Mouse (Mus musculus) forebrain, embryonic 14.5 days (tissue): ENCODE measurements around the gene Pced1b. TPM values are rescaled to one million over a fixed set of nuclear protein-coding genes. Genes with fewer than 3 reads are reported as not detected.

Experiments used
- ATAC-seq: fragments of 200-750 bp; cut with Nextera tagmentation; 2 replicates; pipeline ENCODE4 v1.8.0; 2017; ENCODE audit warnings: mild to moderate bottlenecking, moderate library complexity
- DNase-seq: peaks from one replicate; pipeline ENCODE4 v3.0.0-alpha.2; 2015; ENCODE audit warnings: low spot score
- H3K27ac ChIP-seq: fragments of 300-500 bp; sonication (generic); 2 replicates; pipeline ENCODE4 v1.5.1; 2014; ENCODE audit warnings: low read depth, mild to moderate bottlenecking, control low read depth, low read length, moderate library complexity
- H3K27me3 ChIP-seq: fragments of 300-500 bp; sonication (generic); replicated peaks from 2 replicates; pipeline ENCODE4 v1.6.1; 2014; ENCODE audit warnings: low read length, control low read depth, mixed read lengths; ENCODE audit not compliant: control insufficient read depth, insufficient read depth
- H3K36me3 ChIP-seq: fragments of 300-500 bp; sonication (generic); 2 replicates; pipeline ENCODE4 v1.6.1; 2014; ENCODE audit warnings: low read length, control low read depth; ENCODE audit not compliant: control insufficient read depth, insufficient read depth
- H3K4me1 ChIP-seq: fragments of 300-500 bp; sonication (generic); 2 replicates; pipeline ENCODE4 v1.6.1; 2014; ENCODE audit warnings: antibody characterized with exemption, low read length, control low read depth; ENCODE audit not compliant: control insufficient read depth, insufficient read depth
- H3K4me2 ChIP-seq: fragments of 300-500 bp; sonication (generic); 2 replicates; pipeline ENCODE4 v1.6.1; 2014; ENCODE audit warnings: mild to moderate bottlenecking, control low read depth, low read length
- H3K4me3 ChIP-seq: fragments of 300-500 bp; sonication (generic); 2 replicates; pipeline ENCODE4 v1.5.1; 2014; ENCODE audit warnings: low read depth, low read length, control low read depth
- H3K9ac ChIP-seq: fragments of 300-500 bp; sonication (generic); 2 replicates; pipeline ENCODE4 v1.6.1; 2014; ENCODE audit warnings: mild to moderate bottlenecking, low read length, control low read depth, moderate library complexity
- H3K9me3 ChIP-seq: fragments of 300-500 bp; sonication (generic); replicated peaks from 2 replicates; pipeline ENCODE4 v1.6.1; 2016; ENCODE audit warnings: low read length, control low read depth, mixed read lengths; ENCODE audit not compliant: control insufficient read depth
- WGBS: fragments of 180-500 bp; shearing (Covaris S2); extraction: QIAGEN DNeasy Blood & Tissue Kit; methylation state at CpG from one replicate; pipeline ENCODE4 v1.1.7; 2014; 5-methylcytosine and 5-hydroxymethylcytosine counted together
- polyA plus RNA-seq: library from polyadenylated mRNA; unstranded; fragments of >200 nt; fragmentation: Nextera tagmentation; extraction: Ambion mirVana; gene quantifications from 2 replicates; pipeline ENCODE4 v1.2.1, GENCODE M21; 2014

The Pced1b gene
- polyA plus RNA-seq, 1 experiment from 2014 or later = 2.8 TPM

DNA sequence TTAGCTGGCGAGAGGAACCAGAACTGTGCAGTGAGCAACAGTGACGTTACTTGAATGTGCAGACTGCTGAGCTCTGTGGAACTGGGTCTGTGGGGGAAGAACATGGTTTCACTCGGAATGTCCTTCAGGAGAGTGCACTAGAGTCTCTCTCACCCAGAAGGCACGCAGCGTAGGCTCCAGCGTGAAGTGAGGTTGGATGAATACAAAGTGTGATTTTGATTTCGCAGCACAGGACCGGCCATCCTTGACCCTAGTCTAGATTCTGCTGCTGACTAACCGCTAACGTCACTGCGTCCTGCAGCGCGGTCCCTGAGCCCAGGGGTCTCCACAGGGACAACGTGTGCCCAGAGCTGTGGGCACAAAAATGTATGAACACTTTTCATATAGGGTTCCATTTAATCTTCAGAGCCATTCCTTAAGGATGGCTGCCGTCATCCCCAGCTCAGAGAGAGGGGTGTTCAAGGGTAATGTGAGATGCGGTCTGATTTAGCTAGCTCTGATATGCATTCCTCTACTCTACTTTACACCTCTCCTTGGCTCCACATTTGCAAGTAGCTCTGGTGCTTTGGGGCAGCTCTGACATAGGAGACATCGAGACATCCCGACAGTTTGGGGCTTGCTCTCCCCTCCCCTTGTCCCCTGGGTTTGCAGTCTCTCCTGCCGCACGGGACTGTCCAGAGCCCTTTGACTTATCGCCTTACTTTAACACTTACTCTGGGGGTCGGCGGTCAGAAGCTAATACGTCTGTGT is 101.8 kb downstream of the Pced1b start:
- H3K4me2 ChIP-seq = no peak overlapping the region
- no peak for DNase-seq
- H3K4me3 ChIP-seq = no peak overlapping the region
- no peaks in the 10 kb centered on the region for H3K9me3 ChIP-seq
- H3K9ac ChIP-seq = no peak overlapping the region
- ATAC-seq = no peak
- H3K4me1 ChIP-seq = no peaks in the 10 kb centered on the region
- no peak overlapping the region for H3K27ac ChIP-seq
- no peaks in the 10 kb centered on the region for H3K27me3 ChIP-seq
- no peaks in the 10 kb centered on the region for H3K36me3 ChIP-seq
- WGBS = 90% methylated on average over 24 of the region's 24 CpGs

- DNase-seq = no peak
- no peaks in the 10 kb centered on the region for H3K27me3 ChIP-seq
- H3K27ac ChIP-seq = no peak overlapping the region
- no peak overlapping the region for H3K4me2 ChIP-seq
- ATAC-seq = no peak
- whole genome bisulfite sequencing = 87% methylated on average over 4 of the region's 4 CpGs
- no peak overlapping the region for H3K9ac ChIP-seq
- no peaks in the 10 kb centered on the region for H3K4me1 ChIP-seq
- no peaks in the 10 kb centered on the region for H3K9me3 ChIP-seq
- no peak overlapping the region for H3K4me3 ChIP-seq
- no peaks in the 10 kb centered on the region for H3K36me3 ChIP-seq
Measured at GRCm38 (mm10) chr15:97350528-97350927, 103.6 kb downstream of the Pced1b start.

DNA sequence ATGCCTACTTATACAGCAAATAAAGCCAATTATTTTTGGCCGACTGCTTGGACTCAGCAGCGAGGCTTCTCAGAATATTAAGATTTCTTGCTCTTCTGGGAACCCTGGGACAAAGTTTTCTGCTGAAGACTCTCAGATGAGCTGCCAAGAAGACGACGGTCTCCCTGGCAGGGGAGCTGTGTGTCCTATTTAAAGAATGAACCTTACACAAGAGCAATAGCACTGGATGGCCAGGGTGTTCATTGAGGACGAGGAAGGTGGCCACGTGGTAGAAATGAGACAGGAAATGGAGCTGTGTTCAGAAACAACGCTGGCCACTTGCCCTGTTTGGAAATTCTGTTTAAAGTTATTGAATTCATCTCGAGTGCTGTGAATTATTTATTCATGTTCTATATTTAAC is 104.1 kb downstream of the Pced1b start:
- ATAC-seq (no peak), DNase-seq (no peak)
- H3K27ac ChIP-seq = no peak overlapping the region
- no peaks in the 10 kb centered on the region for H3K4me1 ChIP-seq
- WGBS = 71% methylated on average over 8 of the region's 8 CpGs
- no peak overlapping the region for H3K4me2 ChIP-seq
- H3K4me3 ChIP-seq = no peak overlapping the region
- H3K9ac ChIP-seq = no peak overlapping the region
- no peaks in the 10 kb centered on the region for H3K9me3 ChIP-seq
- H3K27me3 ChIP-seq = no peaks in the 10 kb centered on the region
- H3K36me3 ChIP-seq = no peaks in the 10 kb centered on the region

DNA sequence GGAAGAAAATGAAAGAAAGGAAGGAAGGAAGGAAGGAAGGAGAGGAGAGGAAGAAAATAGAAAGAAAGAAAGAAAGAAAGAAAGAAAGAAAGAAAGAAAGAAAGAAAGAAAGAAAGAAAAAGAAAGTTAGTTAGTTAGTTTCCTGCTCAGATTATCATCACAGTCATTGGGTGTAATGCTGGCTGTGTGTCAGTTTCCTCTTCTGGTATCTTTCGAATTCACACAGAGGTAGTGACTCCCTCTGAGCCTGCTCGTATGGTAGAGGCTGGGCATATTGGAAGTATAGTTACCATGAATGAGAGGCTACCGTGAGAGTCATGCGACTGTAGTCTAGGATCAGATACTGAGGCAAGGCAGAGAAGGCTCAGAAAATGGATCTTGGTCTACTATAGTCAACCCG is 104.8 kb downstream of the Pced1b start:
- no peaks in the 10 kb centered on the region for H3K36me3 ChIP-seq
- DNase-seq (no peak), ATAC-seq (no peak)
- H3K9me3 ChIP-seq = no peaks in the 10 kb centered on the region
- H3K9ac ChIP-seq = no peak overlapping the region
- H3K4me2 ChIP-seq = no peak overlapping the region
- no peak overlapping the region for H3K4me3 ChIP-seq
- H3K4me1 ChIP-seq = no peaks in the 10 kb centered on the region
- no peaks in the 10 kb centered on the region for H3K27me3 ChIP-seq
- H3K27ac ChIP-seq = no peak overlapping the region
- WGBS = 93% methylated on average over 5 of the region's 5 CpGs

- DNase-seq (no peak), ATAC-seq (no peak)
- H3K36me3 ChIP-seq = no peaks in the 10 kb centered on the region
- H3K4me3 ChIP-seq = no peak overlapping the region
- no peak overlapping the region for H3K9ac ChIP-seq
- no peaks in the 10 kb centered on the region for H3K27me3 ChIP-seq
- H3K4me1 ChIP-seq = no peaks in the 10 kb centered on the region
- 88% methylated on average over 9 of the region's 9 CpGs for WGBS
- H3K27ac ChIP-seq = no peak overlapping the region
- H3K9me3 ChIP-seq = no peaks in the 10 kb centered on the region
- H3K4me2 ChIP-seq = no peak overlapping the region
Measured at GRCm38 (mm10) chr15:97355676-97356303, 108.9 kb downstream of the Pced1b start.

- Histone ChIP-seq H3K4me2 (no peak overlapping the region), H3K9me3 (no peaks in the 10 kb centered on the region), H3K9ac (no peak overlapping the region), H3K4me3 (no peak overlapping the region), H3K27me3 (no peaks in the 10 kb centered on the region), H3K27ac (no peak overlapping the region), H3K36me3 (no peaks in the 10 kb centered on the region), H3K4me1 (no peaks in the 10 kb centered on the region)
- ATAC-seq = no peak
- DNase-seq = peak; percentile 37
- 91% methylated on average over 1 of the region's 1 CpGs for WGBS
Measured at GRCm38 (mm10) chr15:97357016-97357415, 110.1 kb downstream of the Pced1b start.

- H3K36me3 ChIP-seq = no peaks in the 10 kb centered on the region
- no peak overlapping the region for H3K9ac ChIP-seq
- no peaks in the 10 kb centered on the region for H3K27me3 ChIP-seq
- no peak for DNase-seq
- no peaks in the 10 kb centered on the region for H3K9me3 ChIP-seq
- H3K4me3 ChIP-seq = no peak overlapping the region
- no peak overlapping the region for H3K4me2 ChIP-seq
- H3K4me1 ChIP-seq = no peaks in the 10 kb centered on the region
- ATAC-seq = no peak
- 92% methylated on average over 23 of the region's 23 CpGs for WGBS
- H3K27ac ChIP-seq = no peak overlapping the region
Measured at GRCm38 (mm10) chr15:97360842-97361770, 114.2 kb downstream of the Pced1b start.

GRCm38 (mm10) chr15:97361771-97362171 is 114.9 kb downstream of the Pced1b start:
- Histone ChIP-seq H3K4me1 (no peaks in the 10 kb centered on the region), H3K27me3 (no peaks in the 10 kb centered on the region), H3K36me3 (no peaks in the 10 kb centered on the region), H3K4me2 (no peak overlapping the region), H3K9me3 (no peaks in the 10 kb centered on the region), H3K4me3 (no peak overlapping the region), H3K27ac (no peak overlapping the region), H3K9ac (no peak overlapping the region)
- DNase-seq = no peak
- ATAC-seq = no peak
- 83% methylated on average over 8 of the region's 8 CpGs for WGBS
